Mouse (Mus musculus): ENCODE data around the gene Hnrnpab.

DNA sequence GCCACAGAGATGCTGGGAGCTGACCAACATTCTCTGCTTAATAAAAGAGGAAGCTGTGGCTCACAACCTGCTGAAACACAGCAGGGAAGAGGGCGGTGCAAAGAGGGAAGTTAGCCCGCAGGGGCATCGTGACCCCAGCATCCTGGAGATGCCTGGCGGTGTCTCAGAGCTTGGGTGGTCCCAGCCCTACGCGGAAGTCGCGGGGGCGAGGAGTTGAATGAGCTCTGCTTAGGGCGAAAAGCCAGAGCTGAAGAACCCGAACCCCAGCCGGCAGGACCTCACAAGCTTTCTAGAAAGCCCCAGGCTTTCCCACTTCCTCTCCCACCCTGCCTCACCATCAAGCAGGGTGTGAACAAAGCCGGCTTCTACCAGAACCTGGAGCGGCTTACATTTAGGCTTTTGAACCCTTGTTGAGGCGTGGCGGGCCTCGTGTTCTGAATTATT, 31.3 kb upstream of the Hnrnpab start:
- TF ChIP-seq CTCF (conservative IDR thresholded peaks at IDR 0.05; ENCODE audit: low read length) (no peak), NANOG (IDR thresholded peaks at IDR 0.05; ENCODE audit: borderline replicate concordance, low read length) (no peak; the same call in 1 of the 2 replicates)
